Mouse (Mus musculus) heart, adult 2 months (tissue): ENCODE measurements around the gene Hrh2.

Experiments
- CTCF ChIP-seq: fragments of 200-600 bp; IDR thresholded peaks from 2 replicates; pipeline ENCODE4 v1.8.1; 2022; ENCODE audit warnings: antibody characterized with exemption, mild to moderate bottlenecking, moderate library complexity
- POLR2A ChIP-seq: fragments of 200-500 bp; IDR thresholded peaks from 2 replicates; pipeline ENCODE4 v1.6.1; 2011; ENCODE audit warnings: mild to moderate bottlenecking, low read depth, low read length, control low read depth; ENCODE audit not compliant: insufficient read depth

- TF ChIP-seq POLR2A (no peak), CTCF (no peak)
Observed at GRCm38 (mm10) chr13:54161514-54161913, 30.4 kb upstream of the Hrh2 start.
